Mouse (Mus musculus): Measurements from ENCODE around the gene Nfatc2ip. TPM values are rescaled to one million over a fixed set of nuclear protein-coding genes. Genes with fewer than 3 reads are reported as not detected.
"Not testable (repeated sequence)": the region's sequence is repeated elsewhere in the genome, so short reads cannot be mapped to it uniquely, and the experiment has no call there.

Gene Nfatc2ip
- total RNA-seq, 4 experiments from 2014 or later: 5.2 to 8.0 (median 6.2) TPM

DNA sequence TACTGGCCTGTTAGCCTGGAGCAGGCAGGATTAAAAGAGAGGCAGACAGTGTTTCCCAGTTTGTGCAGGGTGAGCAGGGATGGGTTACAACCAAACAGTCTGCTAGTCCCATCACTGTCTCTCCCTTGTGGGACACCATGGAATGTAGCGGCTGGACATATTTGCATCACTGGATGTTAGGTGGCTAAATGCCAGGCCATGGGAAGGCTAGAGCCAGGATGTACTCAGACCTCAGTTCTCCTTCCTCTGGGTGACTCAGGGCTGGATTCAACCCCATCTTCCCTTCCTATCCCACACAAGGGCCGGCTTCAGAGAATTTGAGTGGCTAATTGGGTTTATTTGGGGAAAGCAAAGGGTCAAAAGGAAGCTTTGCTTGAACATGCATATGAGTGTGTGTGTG, 12.1 kb upstream of the Nfatc2ip start:
- DNase-seq (ENCODE audit: low spot score in 2 of 2): no peak

DNA sequence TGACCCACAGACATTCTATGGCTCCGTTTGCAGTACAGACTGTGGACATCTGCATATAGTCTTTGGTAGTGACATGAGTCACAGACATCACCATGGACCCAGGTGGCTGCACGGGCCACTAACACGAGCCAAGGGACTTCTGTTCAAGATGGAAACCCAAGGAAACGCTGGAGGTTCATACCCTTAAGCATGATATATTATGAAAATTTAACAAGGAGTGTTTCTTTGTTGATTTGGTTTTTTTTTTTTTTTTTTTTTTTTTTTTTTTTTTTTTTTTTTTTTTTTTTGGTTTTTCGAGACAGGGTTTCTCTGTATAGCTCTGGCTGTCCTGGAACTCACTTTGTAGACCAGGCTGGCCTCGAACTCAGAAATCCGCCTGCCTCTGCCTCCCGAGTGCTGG, 6.0 kb upstream of the Nfatc2ip start:
- DNase-seq (ENCODE audit: low spot score in 2 of 2): not testable (repeated sequence)

DNA sequence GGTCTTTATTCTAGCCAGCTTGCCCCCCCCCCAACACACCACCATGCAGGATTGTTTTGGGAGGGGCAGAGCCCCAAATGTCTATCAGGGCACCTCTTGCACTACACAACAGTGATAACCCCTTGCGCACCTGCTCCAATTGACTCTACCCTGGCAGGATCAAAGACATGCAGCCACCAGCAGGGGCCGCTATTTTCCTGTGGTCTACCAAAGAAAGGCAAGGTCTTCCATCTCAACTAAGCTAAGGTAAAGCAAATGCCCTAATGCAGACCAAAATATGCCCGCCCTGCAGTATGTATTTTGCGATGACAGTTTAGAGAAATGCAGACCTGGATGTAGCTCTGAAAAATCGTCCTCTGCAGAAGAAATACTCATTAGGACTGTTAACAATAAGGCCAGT, 3.0 kb upstream of the Nfatc2ip start:
- peak; percentile 46 to 68 for DNase-seq (ENCODE audit: low spot score in 2 of 2)

DNA sequence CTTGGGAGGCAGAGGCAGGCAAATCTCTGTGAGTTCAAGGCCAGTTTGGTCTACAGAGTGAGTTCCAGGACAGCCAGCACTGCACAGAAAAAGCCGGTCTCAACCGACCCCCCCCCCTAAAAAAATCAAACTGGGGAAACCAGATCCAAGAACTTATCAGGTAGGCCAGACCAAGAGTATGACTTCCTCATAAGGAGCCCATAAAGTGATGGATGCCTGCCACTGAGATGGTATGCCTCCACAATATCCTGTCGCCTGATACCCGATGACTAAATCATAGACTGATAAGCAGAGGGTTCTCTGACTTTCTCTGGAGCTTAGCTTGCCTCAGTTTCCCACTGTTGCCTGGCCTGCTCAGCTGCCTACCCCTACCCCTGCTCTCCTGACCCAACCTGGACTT, 1.3 kb upstream of the Nfatc2ip start:
- DNase-seq (ENCODE audit: low spot score in 2 of 2): no peak

DNA sequence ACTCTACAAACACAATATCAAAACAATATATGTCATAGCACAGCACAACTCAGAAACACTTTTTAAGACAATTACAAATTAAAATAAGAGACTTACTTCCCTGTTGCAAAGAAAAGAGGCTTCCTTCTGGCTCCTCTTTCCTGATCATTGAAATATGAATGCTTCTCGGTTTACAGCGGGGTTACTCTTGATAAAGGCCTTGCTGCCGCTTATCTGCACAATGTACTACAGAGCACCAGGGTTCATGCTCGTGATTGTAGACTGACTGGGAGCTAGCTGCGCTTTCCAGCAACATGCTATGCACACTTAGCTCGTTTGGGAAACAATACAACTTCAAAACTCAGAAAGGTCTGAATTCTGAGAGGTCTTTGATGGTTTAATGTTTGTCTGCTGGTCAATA, 684 bp upstream of the Nfatc2ip start:
- DNase-seq (ENCODE audit: low spot score in 2 of 2): no peak

DNA sequence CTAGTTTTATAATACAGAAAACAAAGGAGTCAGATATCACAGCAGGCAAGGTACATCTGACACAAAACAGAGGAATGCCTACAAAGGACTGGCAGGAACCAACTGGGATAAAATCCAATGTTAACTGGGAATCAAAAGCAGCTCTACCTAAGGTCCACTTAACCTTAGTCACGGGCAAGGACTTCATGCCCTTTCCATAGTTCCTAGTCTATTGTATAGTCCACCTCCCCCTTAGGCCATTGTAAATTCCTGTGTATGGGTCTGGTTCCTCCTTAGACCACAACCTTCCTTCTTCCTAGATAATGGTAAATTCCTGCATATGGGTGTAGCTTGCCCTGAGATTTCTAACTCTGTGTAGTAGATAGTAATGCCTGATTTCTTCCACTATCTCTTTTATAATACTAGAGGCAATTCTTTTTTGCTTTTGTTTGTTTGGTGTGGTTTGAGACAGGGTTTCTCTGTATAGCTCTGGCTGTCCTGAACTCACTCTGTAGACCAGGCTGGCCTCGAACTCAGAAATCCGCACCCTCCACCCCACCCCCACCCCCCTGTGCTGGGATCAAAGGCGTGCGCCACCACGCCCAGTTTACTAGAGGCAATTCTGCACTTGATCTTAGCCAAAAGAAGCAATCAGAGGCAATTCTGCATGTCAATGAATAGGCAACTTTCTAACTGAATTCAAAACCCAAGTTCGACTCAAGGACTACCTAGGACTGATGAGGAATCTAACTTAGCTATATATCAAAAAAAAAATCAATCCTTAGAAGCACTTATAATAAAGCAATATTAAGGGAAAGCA, 4.3 kb downstream of the Nfatc2ip start:
- DNase-seq (ENCODE audit: low spot score in 2 of 2): not testable (repeated sequence)

DNA sequence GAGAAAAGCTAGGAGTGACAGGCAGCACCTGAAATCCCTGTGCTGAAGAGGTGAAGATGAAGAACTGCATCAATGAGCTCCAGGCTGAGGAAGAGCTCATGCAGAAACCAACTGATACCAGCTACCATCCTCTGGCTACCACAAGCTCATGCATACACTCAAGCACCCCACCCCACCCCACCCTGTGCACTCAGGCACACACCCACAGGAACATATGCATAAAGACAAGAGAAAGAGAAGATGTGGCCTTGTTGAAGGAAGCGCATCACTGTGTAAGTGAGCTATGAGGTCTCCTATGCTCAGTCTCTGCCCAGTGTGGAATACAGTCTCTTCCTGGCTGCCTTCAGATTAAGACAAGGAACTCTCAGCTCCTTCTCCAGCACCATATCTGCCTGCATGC, 8.4 kb downstream of the Nfatc2ip start:
- no peak for DNase-seq (ENCODE audit: low spot score in 2 of 2)

DNA sequence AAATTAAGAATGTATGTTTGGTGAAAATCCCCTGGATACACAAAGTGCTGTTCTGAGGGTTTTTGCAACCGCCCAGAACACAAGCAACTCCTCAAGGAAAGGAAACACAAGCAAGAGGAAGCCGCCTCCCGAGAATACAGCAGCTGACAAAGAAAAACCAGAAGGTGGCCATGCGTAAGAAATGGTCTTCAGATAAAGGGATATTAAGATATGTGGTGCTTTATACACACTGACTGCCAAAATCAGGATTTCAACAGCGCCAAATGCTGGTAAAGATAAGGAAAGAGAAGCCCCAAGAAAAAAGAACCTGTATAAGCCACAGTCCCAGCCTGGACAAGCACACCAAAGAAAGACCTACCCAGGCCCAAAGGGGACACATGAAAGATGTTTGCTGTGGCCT, 13.0 kb downstream of the Nfatc2ip start:
- no peak for DNase-seq (ENCODE audit: low spot score in 2 of 2)

DNA sequence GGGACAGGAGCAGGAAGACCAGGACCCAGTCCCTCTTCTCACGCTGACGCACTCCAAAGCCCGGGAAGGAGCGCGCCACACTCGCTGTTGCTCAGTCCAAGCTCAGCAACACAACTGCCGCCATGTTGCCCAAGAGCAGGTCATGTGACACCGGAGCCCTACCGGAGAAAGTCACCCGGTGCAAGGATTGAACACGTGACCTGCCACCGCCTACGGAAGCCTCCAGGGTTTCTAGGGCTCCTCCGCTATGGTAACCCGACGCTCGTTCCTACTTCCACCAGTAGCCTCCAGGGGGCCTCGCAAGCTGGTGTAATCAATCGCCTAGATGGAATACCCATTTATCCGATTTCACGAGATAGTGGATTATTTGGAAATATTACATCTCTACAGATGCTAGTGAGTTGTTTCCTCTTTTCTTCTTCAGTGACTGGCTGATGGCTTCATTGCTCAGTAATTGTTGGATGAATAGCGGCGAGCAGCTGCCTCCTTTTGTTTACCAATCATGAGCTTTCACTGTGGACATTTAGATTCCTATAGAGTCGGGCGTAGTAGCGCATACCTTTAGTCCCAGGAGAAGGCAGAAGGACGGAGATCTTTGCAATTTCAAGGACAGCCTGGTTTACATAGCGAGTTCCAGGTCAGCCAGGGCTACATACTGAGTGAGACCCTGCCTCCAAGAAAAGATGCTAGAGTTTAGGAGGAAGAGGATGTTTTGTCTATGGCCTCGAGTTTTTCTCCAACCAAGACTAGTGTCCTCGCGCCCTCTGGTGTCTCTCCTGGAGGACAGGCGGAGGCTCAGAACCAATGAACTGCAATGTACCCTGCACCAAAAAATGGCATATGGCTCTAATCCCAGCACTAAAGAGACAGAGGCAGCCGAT, 19.0 kb downstream of the Nfatc2ip start, which contains the start of gene Spns1:
Spns1 (minus strand) TSS at position 173 of the 881 bp plus-strand sequence.
- DNase-seq (ENCODE audit: low spot score in 2 of 2): peak; percentile 97 to 98

DNA sequence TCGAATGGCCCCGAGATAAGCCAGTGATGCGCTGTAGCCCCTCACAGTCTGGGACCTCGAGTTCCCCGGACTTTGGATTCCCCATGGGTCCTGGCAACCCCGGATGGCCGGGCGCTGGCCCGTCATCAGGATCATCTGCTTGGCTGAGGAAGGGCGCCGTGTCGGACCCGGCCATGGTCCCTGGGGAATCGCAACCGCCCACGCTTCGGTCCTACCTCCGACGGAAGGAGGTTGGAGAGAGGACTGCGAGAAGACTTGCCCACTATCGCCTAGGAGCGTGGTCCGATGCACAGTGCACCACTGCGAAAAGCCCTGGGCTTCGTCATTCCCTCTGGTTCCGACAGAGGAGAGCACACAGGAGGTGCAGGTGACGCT, 19.6 kb downstream of the Nfatc2ip start:
- DNase-seq (ENCODE audit: low spot score in 2 of 2): peak in 1 of 2 experiments; percentile 24

DNA sequence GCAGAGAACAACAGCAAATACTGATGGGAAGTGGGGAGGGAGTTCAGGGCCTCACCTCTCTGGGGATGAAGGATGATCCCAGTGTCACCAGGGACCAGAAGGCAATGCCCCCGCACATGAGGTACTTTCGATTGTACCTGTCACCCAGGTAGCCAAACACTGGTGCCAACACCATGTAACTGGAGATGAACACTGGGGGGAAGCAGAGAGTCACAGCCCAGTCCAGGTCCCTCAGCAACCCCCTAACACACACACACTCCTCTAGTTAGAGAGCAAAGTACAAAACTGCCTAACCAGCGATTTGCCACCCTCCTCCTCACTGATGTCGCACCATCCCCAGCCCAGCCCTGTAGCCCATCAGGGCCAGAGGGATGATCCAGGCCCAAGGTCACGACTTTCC, 21.5 kb downstream of the Nfatc2ip start:
- DNase-seq (ENCODE audit: low spot score in 2 of 2): no peak

DNA sequence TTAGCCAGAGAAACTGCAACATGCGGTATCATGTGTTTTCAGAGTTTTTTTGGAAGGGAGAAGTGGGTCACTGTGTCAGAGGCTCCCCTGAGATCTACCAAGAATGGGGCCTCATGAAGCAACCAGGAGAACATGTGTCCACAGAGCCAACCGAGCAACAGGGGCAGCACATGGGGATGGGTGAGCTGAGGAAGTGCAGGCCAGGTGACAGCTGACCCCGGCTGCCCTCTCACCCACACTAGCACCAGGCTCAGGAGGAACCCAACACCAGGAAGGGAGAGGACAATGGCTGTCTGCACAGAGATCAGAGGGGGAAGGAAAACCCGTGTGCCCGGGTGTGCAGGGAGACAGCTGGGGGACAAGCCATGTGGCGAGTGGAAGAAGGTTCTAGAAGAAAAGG, 22.0 kb downstream of the Nfatc2ip start:
- no peak for DNase-seq (ENCODE audit: low spot score in 2 of 2)

DNA sequence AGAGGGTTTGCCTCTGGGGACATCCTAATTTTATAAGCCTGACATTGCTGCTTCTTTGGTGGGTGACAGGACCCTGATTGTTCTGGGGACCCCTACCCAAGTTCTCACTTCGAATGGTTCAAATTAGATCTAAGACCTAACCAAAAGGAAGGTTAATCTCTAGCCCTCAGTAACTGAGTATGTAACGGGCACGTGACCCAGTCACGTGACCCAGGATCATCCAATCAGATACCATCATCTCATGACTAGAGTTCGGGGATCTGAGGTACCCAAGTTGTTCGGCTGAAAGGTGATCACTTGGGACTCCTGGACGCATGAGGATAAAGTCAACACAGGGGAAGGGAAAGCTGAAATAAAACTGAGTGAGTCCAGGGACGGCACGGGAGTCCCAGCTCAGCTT, 23.5 kb downstream of the Nfatc2ip start:
- no peak for DNase-seq (ENCODE audit: low spot score in 2 of 2)

DNA sequence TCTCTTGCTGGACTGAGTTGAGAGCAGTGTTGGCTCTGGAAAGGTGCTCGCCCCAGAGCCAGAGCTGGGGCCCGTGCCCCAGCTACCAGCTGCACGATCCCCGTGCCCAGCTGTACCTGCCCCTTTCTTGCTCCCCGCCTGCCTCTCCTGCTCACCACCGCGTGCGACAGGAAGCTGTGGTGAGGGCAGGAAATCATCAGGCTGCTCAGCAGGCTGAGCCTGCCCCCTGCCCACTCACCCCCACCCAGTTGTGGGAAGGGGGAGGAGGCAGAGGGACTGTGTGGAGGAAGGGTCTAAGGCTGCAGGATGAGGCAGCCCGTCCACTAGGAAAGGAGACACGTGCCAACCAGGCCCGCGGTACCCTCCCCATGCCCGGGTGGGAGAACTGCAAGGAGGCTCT, 27.1 kb downstream of the Nfatc2ip start, which contains the start of gene Lat:
Lat (minus strand) TSS at position 178 of the 400 bp plus-strand sequence.
- DNase-seq (ENCODE audit: low spot score in 2 of 2): no peak

DNA sequence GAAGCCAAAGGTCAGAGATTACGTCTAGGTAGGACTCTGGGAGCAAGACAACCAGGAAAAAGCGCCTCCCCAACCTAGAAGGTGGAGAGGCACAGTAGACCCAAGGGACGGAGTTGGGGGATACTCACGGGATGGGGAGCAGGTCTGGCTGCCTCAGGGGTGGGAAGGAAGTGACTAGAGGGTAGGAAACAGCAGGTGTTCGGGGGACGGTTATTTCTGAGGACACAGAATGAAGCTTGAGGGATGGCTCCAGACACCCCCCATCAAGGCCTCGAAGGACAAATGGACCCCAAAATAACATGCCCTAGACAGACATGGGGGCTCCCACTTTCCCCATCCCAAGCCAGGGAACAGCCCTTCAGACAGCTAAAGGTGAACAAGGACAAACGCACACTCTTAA, 28.2 kb downstream of the Nfatc2ip start:
- no peak for DNase-seq (ENCODE audit: low spot score in 2 of 2)

DNA sequence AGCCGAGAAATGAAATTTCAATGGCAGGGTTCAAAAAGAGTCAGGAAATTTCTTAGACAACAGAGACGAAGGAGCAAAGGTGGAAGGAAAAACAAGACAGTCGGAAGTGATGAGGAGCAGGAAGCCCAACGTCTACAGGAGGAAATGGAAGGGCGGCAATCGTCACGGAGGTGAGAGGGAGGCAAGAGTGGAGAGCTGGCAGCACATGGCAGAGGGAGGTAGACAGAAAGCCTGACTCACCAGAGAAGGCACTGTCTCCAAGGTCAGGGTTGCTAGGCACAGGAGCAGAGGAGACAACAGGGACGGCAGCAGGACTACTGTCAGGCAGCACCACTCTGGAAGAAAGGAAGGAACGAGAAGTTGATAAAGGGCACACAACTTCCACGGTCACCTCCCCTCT, 28.9 kb downstream of the Nfatc2ip start:
- no peak for DNase-seq (ENCODE audit: low spot score in 2 of 2)

DNA sequence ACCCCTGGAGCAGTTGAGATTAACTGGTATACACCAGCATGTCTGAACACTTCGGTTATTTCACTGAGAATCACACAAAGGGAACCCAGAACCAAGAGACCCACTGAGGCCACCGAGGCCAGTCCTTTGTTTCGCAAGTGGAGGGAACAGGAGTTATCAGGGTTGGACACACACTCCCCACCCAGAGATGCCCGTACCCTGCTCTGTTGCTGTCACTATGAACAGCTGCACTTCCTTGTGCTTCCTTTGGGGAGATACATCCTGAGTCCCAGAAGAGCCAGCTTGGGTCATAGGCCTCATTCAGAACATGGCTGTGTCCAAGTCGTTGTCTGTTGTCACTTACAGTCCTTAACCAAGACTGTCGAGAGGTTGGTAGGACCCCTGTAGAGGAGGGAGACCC, 33.5 kb downstream of the Nfatc2ip start:
- DNase-seq (ENCODE audit: low spot score in 2 of 2): no peak

DNA sequence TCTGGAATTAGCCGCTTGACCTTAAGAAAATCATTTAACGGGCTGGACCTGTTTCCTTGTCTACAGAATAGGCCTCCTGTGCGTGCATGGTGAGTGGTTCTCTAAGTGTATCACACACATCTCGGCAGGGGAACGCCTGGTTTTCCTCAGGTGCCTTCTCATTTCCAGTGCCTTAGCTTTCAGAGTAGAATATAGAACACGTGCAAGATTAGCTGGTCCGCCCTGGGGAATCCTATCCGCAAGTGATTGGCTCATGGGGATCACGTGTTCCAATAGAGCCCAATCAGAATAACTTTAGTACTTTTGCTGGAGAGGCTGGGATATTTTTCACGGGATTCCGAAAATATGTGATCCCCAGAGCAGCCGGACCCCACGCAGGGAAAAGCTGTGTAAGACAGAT, 37.5 kb downstream of the Nfatc2ip start:
- DNase-seq (ENCODE audit: low spot score in 2 of 2): no peak

DNA sequence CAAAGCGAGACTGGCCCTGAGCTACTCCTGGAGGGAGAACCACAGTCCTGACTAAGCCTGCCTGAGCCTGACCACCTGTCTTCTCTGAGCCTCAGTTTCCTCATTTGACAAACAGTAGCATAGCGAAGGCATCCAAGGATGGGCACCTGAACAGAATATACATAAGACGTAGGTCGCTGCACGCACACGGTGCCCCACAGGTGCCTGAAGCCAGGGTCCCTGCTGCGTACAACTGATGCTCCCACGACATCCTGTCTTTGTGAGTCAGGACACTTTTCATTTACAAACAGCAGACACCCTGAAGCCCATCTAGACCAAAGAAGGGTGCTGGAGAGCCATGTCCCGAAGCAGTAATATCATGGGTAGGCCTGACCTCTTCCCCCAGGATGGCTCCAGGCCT, 38.1 kb downstream of the Nfatc2ip start:
- DNase-seq (ENCODE audit: low spot score in 2 of 2): no peak

DNA sequence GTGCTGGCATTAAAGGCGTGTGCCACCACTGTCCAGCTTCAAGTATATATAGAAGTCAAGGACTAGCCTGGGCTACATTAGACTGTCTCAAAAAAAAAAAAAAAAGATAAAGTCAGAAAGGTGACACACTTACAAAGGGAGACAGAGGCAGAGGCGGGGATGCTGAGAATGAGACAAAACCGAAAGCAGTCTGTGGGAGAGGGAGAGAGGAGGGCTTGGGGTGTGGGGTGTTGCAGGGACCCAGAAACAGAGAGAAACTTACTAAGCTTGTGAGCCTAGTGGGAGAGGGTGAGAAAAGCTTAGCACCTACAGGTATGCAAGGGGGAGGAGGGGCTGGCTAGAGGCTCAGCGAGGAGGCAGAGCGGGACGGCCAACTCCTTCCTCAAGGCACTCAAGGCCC, 38.7 kb downstream of the Nfatc2ip start:
- no peak for DNase-seq (ENCODE audit: low spot score in 2 of 2)

DNA sequence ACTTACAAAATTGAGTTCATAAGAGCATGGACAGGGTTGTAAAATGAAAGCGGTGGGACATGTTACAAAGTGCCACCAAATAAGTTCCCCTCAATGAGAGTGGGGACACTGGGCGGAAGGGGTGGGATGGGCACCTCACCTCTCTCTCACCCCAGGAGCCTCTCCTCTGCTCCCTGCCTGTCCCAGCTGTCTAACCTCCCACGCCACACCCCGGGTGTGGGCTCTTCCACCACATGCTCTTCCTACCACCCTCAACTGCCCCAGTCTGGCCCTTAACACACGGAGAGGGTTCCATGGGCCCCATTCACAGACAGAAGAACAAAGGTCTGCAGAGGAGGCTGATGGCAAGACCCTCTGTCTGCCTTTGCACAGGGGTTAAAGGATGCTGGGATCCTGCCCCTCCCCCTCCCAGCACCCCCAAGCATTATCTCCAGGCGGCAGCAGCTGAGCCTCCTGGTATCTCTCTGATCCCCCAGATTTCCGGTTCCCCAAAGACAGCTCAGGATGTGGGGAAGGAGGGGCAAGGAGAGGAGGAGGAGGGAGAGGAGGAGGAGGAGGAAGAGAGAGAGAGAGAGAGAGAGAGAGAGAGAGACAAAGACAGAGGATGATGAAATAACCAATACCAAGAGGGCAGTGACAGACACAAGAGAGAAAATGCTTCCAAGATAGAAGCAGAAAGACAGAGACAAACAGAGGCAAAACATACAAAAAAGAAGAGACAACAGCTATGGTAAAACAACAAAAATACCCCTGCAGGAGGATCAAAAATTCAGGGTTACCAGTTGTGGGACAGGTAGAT, 39.5 kb downstream of the Nfatc2ip start:
- DNase-seq (ENCODE audit: low spot score in 2 of 2): no peak
